6 mouse cellular contexts compared by ENCODE assay signal in the genomic region with DNA sequence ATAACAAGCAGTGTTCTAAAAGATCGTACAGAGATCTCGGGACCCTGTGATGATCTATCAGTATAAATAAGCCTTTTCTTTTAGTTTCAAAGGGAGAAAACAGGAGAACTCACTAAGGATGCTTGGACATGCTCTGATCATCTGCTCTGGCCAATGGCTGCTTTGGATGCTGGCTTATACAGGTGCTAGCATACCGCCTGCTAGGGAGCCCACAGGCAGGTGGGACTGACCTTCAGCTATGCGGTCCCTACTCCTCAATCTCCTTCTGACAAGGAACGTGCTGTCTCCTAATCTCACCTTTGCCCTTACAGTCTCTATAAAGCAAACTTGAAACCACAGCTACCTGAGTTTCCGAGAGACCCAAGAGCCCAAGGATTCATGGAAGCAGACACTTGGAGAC.
"Had no signal": no experiment of that assay in that cellular context is flagged by ENCODE, and none has a peak within 500 bp of the region (broad histone marks: within the 10 kb centered on the region; RNA-seq: fewer than 3 reads in every experiment).

No protein-coding gene starts in this region.

- H3K27me3 ChIP-seq: limb, embryonic 12.5 days; stomach, embryonic 15.5 days had no signal

- H3K9me3 ChIP-seq: limb, embryonic 12.5 days; liver, embryonic 13.5 days; lung, embryonic 15.5 days; stomach, embryonic 15.5 days had no signal

- H3K4me1 ChIP-seq: liver, embryonic 13.5 days; lung, embryonic 15.5 days had no signal

- H3K9ac ChIP-seq: limb, embryonic 12.5 days; liver, embryonic 13.5 days; liver, postnatal 0 days; lung, embryonic 15.5 days; stomach, embryonic 15.5 days had no signal

- H3K27ac ChIP-seq: layer of hippocampus, adult 2 months; limb, embryonic 12.5 days; liver, embryonic 13.5 days; lung, embryonic 15.5 days; stomach, embryonic 15.5 days had no signal

- H3K4me2 ChIP-seq: limb, embryonic 12.5 days; liver, embryonic 13.5 days; lung, embryonic 15.5 days; stomach, embryonic 15.5 days had no signal

- H3K4me3 ChIP-seq: layer of hippocampus, adult 2 months; limb, embryonic 12.5 days; liver, embryonic 13.5 days; lung, embryonic 15.5 days; stomach, embryonic 15.5 days had no signal

- H3K36me3 ChIP-seq: limb, embryonic 12.5 days; liver, embryonic 13.5 days; lung, embryonic 15.5 days; stomach, embryonic 15.5 days had no signal

- ATAC-seq: liver, postnatal 0 days had no signal
